Mouse (Mus musculus): ENCODE results near the gene Cers3. TPM values are rescaled to one million over a fixed set of nuclear protein-coding genes. Genes with fewer than 3 reads are reported as not detected.

Gene Cers3
- total and polyA plus RNA-seq, 3 experiments = 0.13 to 0.23 (median 0.19) TPM

- TF ChIP-seq GABPA (IDR thresholded peaks at IDR 0.05; ENCODE audit: insufficient replicate concordance, low read depth, low read length) (no peak), MAFK (IDR thresholded peaks at IDR 0.05; ENCODE audit: insufficient replicate concordance, low read length) (no peak)
- in situ Hi-C loops (cut with MboI; ENCODE audit: low pct_ligation_motif_present, low pct_unique_long_range_greater_than_20kb, low sequenced_read_pairs) = no loop called here
- DNase-seq (ENCODE audit: extremely low read depth) = no peak
These were observed 60.5 kb downstream of the Cers3 start for GRCm38 (mm10) chr7:66803798-66804197.

GRCm38 (mm10) chr7:66806801-66807200 lies 63.5 kb downstream of the Cers3 start:
- dilution Hi-C loops (cut with MboI; ENCODE audit: extremely low pct_ligation_motif_present, extremely low pct_unique_long_range_greater_than_20kb, low sequenced_read_pairs) = no loop called here
- Histone ChIP-seq H3K9ac (ENCODE audit: insufficient read depth, low read depth) (no peak overlapping the region), H3K4me3 (replicated peaks in 1 of 3; ENCODE audit: low read depth in 2 of 3, low read length in 2 of 3, poor library complexity in 1 of 3) (no peak overlapping the region), H3K9me3 (replicated peaks; ENCODE audit: low read length) (no peaks in the 10 kb centered on the region), H3K27me3 (replicated peaks) (peaks cover 17% of the 10 kb centered on the region), H3K79me2 (replicated peaks; ENCODE audit: control insufficient read depth, extremely low read depth, insufficient read depth, poor library complexity, severe bottlenecking) (no peaks in the 10 kb centered on the region), H3K4me2 (ENCODE audit: insufficient read depth, low read depth, poor library complexity, severe bottlenecking) (no peak overlapping the region), H3K36me3 (replicated peaks in 1 of 2; ENCODE audit: control insufficient read depth in 1 of 2, insufficient read depth in 1 of 2, low read length in 1 of 2) (no peaks in the 10 kb centered on the region), H3K27ac (ENCODE audit: insufficient read depth, low read depth) (no peak overlapping the region), H3K4me1 (ENCODE audit: control insufficient read depth in 1 of 2, insufficient read depth in 2 of 2) (no peaks in the 10 kb centered on the region)
- no peak for DNase-seq (ENCODE audit: extremely low read depth)
- in situ Hi-C loops (cut with MboI; ENCODE audit: low pct_ligation_motif_present, low pct_unique_long_range_greater_than_20kb, low sequenced_read_pairs) = no loop called here
- TF ChIP-seq ZNF384 (IDR thresholded peaks at IDR 0.05; ENCODE audit: low read depth, low read length) = no peak
- TF ChIP-seq KAT2A (IDR thresholded peaks at IDR 0.05; ENCODE audit: insufficient replicate concordance, low read length) = no peak
- no peak for TF ChIP-seq TBP (conservative IDR thresholded peaks at IDR 0.05; ENCODE audit: low read depth, low read length)
- no peak for TF ChIP-seq MXI1 (IDR thresholded peaks at IDR 0.05; ENCODE audit: low read depth, low read length)
- no peak for TF ChIP-seq USF1 (IDR thresholded peaks at IDR 0.05; ENCODE audit: low read depth, low read length)
- no peak for TF ChIP-seq IRF4 (IDR thresholded peaks at IDR 0.05; ENCODE audit: low read depth, low read length)
- TF ChIP-seq MEF2A (IDR thresholded peaks at IDR 0.05; ENCODE audit: borderline replicate concordance, low read depth, low read length) = no peak
- no peak for TF ChIP-seq CHD1 (IDR thresholded peaks at IDR 0.05; ENCODE audit: low read depth, low read length)
- no peak for TF ChIP-seq MYC (IDR thresholded peaks at IDR 0.05; ENCODE audit: low read depth, low read length)
- no peak for TF ChIP-seq NELFE (IDR thresholded peaks at IDR 0.05; ENCODE audit: low read depth, low read length)
- no peak for TF ChIP-seq ZKSCAN1 (IDR thresholded peaks at IDR 0.05; ENCODE audit: borderline replicate concordance, low read depth, low read length)
- TF ChIP-seq JUN (IDR thresholded peaks at IDR 0.05; ENCODE audit: insufficient read depth, low read depth, low read length) = no peak
- no peak for TF ChIP-seq ZC3H11A (IDR thresholded peaks at IDR 0.05; ENCODE audit: low read depth, low read length)
- TF ChIP-seq ETS1 (conservative IDR thresholded peaks at IDR 0.05; ENCODE audit: low read depth, low read length) = no peak

More at GRCm38 (mm10) chr7:66803798-66804197, 60.5 kb downstream of the Cers3 start:
- dilution Hi-C loops (cut with MboI; ENCODE audit: extremely low pct_ligation_motif_present, extremely low pct_unique_long_range_greater_than_20kb, low sequenced_read_pairs) = no loop called here
- Histone ChIP-seq H3K36me3 (replicated peaks in 1 of 2; ENCODE audit: control insufficient read depth in 1 of 2, insufficient read depth in 1 of 2, low read length in 1 of 2) (no peaks in the 10 kb centered on the region), H3K9ac (ENCODE audit: insufficient read depth, low read depth) (no peak overlapping the region), H3K4me3 (replicated peaks in 1 of 3; ENCODE audit: low read depth in 2 of 3, low read length in 2 of 3, poor library complexity in 1 of 3) (no peak overlapping the region), H3K9me3 (replicated peaks; ENCODE audit: low read length) (no peaks in the 10 kb centered on the region), H3K27ac (ENCODE audit: insufficient read depth, low read depth) (no peak overlapping the region), H3K4me1 (ENCODE audit: control insufficient read depth in 1 of 2, insufficient read depth in 2 of 2) (no peaks in the 10 kb centered on the region), H3K79me2 (replicated peaks; ENCODE audit: control insufficient read depth, extremely low read depth, insufficient read depth, poor library complexity, severe bottlenecking) (no peaks in the 10 kb centered on the region), H3K27me3 (replicated peaks) (peaks cover 15% of the 10 kb centered on the region), H3K4me2 (ENCODE audit: insufficient read depth, low read depth, poor library complexity, severe bottlenecking) (no peak overlapping the region)
